Mouse (Mus musculus) liver, embryonic 13.5 days (tissue): ENCODE data around the gene Lacc1. TPM values are rescaled to one million over a fixed set of nuclear protein-coding genes. Genes with fewer than 3 reads are reported as not detected.

ENCODE experiments used
- polyA plus RNA-seq: library from polyadenylated mRNA; unstranded; fragments of >200 nt; fragmentation: Nextera tagmentation; extraction: Ambion mirVana; gene quantifications from 2 replicates; pipeline ENCODE4 v1.2.1, GENCODE M21; 2015

Lacc1 gene
- polyA plus RNA-seq, 1 experiment from 2014 or later: 5.1 TPM

Other genes with a start within 250 kb of the Lacc1 start
- 2.3 and 2.5 TPM in 2 replicates for gene Ccdc122, start 132 bp downstream of the Lacc1 start, polyA plus RNA-seq
- gene Enox1, start 119.9 kb upstream of the Lacc1 start, polyA plus RNA-seq: 0.31 and 0.40 TPM in 2 replicates